Mouse (Mus musculus) olfactory bulb, adult 2 months (tissue): ENCODE data around the gene Olfr98. TPM values are rescaled to one million over a fixed set of nuclear protein-coding genes. Genes with fewer than 3 reads are reported as not detected.

Source experiments
- H3K27ac ChIP-seq: fragments of 200-500 bp; 2 replicates; pipeline ENCODE4 v1.5.1; 2012; ENCODE audit warnings: low read depth, low read length; ENCODE audit not compliant: insufficient read depth
- H3K4me1 ChIP-seq: fragments of 200-500 bp; 2 replicates; pipeline ENCODE4 v1.6.1; 2012; ENCODE audit warnings: low read length; ENCODE audit not compliant: control insufficient read depth, insufficient read depth
- H3K4me3 ChIP-seq: fragments of 200-500 bp; 2 replicates; pipeline ENCODE4 v1.5.1; 2012; ENCODE audit warnings: mild to moderate bottlenecking, low read depth, low read length, moderate library complexity; ENCODE audit not compliant: insufficient read depth
- CTCF ChIP-seq: fragments of 200-500 bp; IDR thresholded peaks from 2 replicates; pipeline ENCODE4 v1.5.1; 2012; ENCODE audit warnings: low read depth, mild to moderate bottlenecking, low read length, moderate library complexity; ENCODE audit not compliant: insufficient read depth
- POLR2A ChIP-seq: fragments of 200-500 bp; IDR thresholded peaks from 2 replicates; pipeline ENCODE4 v1.6.1; 2012; ENCODE audit warnings: mild to moderate bottlenecking, low read depth, low read length, moderate library complexity; ENCODE audit not compliant: insufficient read depth
- WGBS: fragments of 180-500 bp; shearing (Covaris S2); methylation state at CpG from one replicate; pipeline ENCODE4 v1.1.7; 2018; 5-methylcytosine and 5-hydroxymethylcytosine counted together
- polyA plus RNA-seq: library from polyadenylated mRNA; stranded (reverse); fragments of >200 nt; gene quantifications from 2 replicates; pipeline ENCODE4 v1.2.4, GENCODE M21; 2012; ENCODE audit warnings: low replicate concordance; ENCODE audit not compliant: missing spikeins, insufficient read depth, insufficient read length

Gene Olfr98
- polyA plus RNA-seq, 1 experiment: not detected

GRCm38 (mm10) chr17:37213018-37213417, 50.5 kb downstream of the Olfr98 start, which contains the start of gene Olfr95:
Olfr95 (minus strand) TSS chr17:37213118.
- 78% methylated on average over 3 of the region's 3 CpGs for WGBS

More at GRCm38 (mm10) chr17:37213018-37213417, 50.5 kb downstream of the Olfr98 start, which contains the start of gene Olfr95:
- Histone ChIP-seq H3K4me3 (no peak within 1 kb of the TSS), H3K27ac (no peak within 1 kb of the TSS), H3K4me1 (peaks cover 8% of the 10 kb centered on the region)
- no peak for TF ChIP-seq CTCF
- TF ChIP-seq POLR2A: no peak

Other genes with a start within 250 kb of the Olfr98 start
- not detected in 2 replicates for gene Mog, start 240.4 kb downstream of the Olfr98 start, polyA plus RNA-seq
- 220 and 221 TPM in 2 replicates for gene Gabbr1, start 217.8 kb downstream of the Olfr98 start, polyA plus RNA-seq
- not detected in 2 replicates for gene Olfr90, start 175.2 kb downstream of the Olfr98 start, polyA plus RNA-seq
- gene Olfr91, start 165.5 kb downstream of the Olfr98 start, polyA plus RNA-seq: not detected in 2 replicates
- gene Olfr92, start 143.7 kb downstream of the Olfr98 start, polyA plus RNA-seq: not detected in 2 replicates
- gene Olfr93, start 102.3 kb downstream of the Olfr98 start, polyA plus RNA-seq: not detected in 2 replicates
- not detected in 2 replicates for gene Ubd, start 69.9 kb downstream of the Olfr98 start, polyA plus RNA-seq
- not detected in 2 replicates for gene Olfr94, start 62.8 kb downstream of the Olfr98 start, polyA plus RNA-seq
- not detected in 2 replicates for gene Olfr95, start 50.6 kb downstream of the Olfr98 start, polyA plus RNA-seq
- not detected in 2 replicates for gene Olfr96, start 43.6 kb downstream of the Olfr98 start, polyA plus RNA-seq
- gene Olfr97, start 26.4 kb downstream of the Olfr98 start, polyA plus RNA-seq: not detected in 2 replicates
- gene H2-M3, start 6.5 kb upstream of the Olfr98 start, polyA plus RNA-seq: not detected in 2 replicates
- gene Olfr99, start 19.7 kb upstream of the Olfr98 start, polyA plus RNA-seq: not detected in 2 replicates
- not detected in 2 replicates for gene Olfr101, start 40.6 kb upstream of the Olfr98 start, polyA plus RNA-seq
- gene Olfr102, start 53.3 kb upstream of the Olfr98 start, polyA plus RNA-seq: not detected in 2 replicates
- gene Olfr103, start 75.9 kb upstream of the Olfr98 start, polyA plus RNA-seq: not detected in 2 replicates
- not detected in 2 replicates for gene Olfr104-ps, start 95.8 kb upstream of the Olfr98 start, polyA plus RNA-seq
- not detected in 2 replicates for gene Olfr105-ps, start 115.3 kb upstream of the Olfr98 start, polyA plus RNA-seq
- not detected in 2 replicates for gene Olfr106-ps, start 126.6 kb upstream of the Olfr98 start, polyA plus RNA-seq
- gene Olfr107, start 135.5 kb upstream of the Olfr98 start, polyA plus RNA-seq: not detected in 2 replicates
- gene Olfr108, start 181.7 kb upstream of the Olfr98 start, polyA plus RNA-seq: not detected in 2 replicates
- gene Olfr109, start 195.2 kb upstream of the Olfr98 start, polyA plus RNA-seq: not detected in 2 replicates
- gene H2-M2, start 219.8 kb upstream of the Olfr98 start, polyA plus RNA-seq: not detected in 2 replicates
- gene Olfr110, start 228.7 kb upstream of the Olfr98 start, polyA plus RNA-seq: not detected in 2 replicates
- not detected in 2 replicates for gene Olfr111, start 244.3 kb upstream of the Olfr98 start, polyA plus RNA-seq